Mouse (Mus musculus) lung, embryonic 15.5 days (tissue): ENCODE data around the gene Cdhr4. TPM values are rescaled to one million over a fixed set of nuclear protein-coding genes. Genes with fewer than 3 reads are reported as not detected.
A peak's percentile ranks its signal among the peaks of the same experiment; 100 is the strongest.
"Not testable (repeated sequence)": the region's sequence is repeated elsewhere in the genome, so short reads cannot be mapped to it uniquely, and the experiment has no call there.

ENCODE experiments used
- ATAC-seq: fragments of 200-750 bp; cut with Nextera tagmentation; 2 replicates; pipeline ENCODE4 v1.8.0; 2017; ENCODE audit warnings: moderate number of reproducible peaks, borderline replicate concordance; ENCODE audit not compliant: low FRiP score, low TSS enrichment; ENCODE audit errors: extremely low read depth
- H3K27ac ChIP-seq: fragments of 300-500 bp; sonication (generic); 2 replicates; pipeline ENCODE4 v1.5.1; 2015; ENCODE audit warnings: moderate library complexity, mild to moderate bottlenecking, inconsistent platforms
- H3K27me3 ChIP-seq: fragments of 300-500 bp; sonication (generic); 2 replicates; pipeline ENCODE4 v1.6.1; 2015; ENCODE audit warnings: inconsistent platforms
- H3K36me3 ChIP-seq: fragments of 300-500 bp; sonication (generic); 2 replicates; pipeline ENCODE4 v1.6.1; 2015; ENCODE audit warnings: inconsistent platforms
- H3K4me1 ChIP-seq: fragments of 300-500 bp; sonication (generic); 2 replicates; pipeline ENCODE4 v1.6.1; 2015; ENCODE audit warnings: inconsistent platforms
- H3K4me2 ChIP-seq: fragments of 300-500 bp; sonication (generic); 2 replicates; pipeline ENCODE4 v1.6.1; 2015; ENCODE audit warnings: inconsistent platforms, mild to moderate bottlenecking, moderate library complexity
- H3K4me3 ChIP-seq: fragments of 300-500 bp; sonication (generic); 2 replicates; pipeline ENCODE4 v1.5.1; 2015; ENCODE audit warnings: mild to moderate bottlenecking, inconsistent platforms
- H3K9ac ChIP-seq: fragments of 300-500 bp; sonication (generic); 2 replicates; pipeline ENCODE4 v1.6.1; 2015; ENCODE audit warnings: inconsistent platforms
- H3K9me3 ChIP-seq: fragments of 300-500 bp; sonication (generic); 2 replicates; pipeline ENCODE4 v1.6.1; 2016; ENCODE audit warnings: inconsistent platforms
- WGBS: fragments of 180-500 bp; shearing (Covaris S2); methylation state at CpG from one replicate; pipeline ENCODE4 v1.1.7; 2015; 5-methylcytosine and 5-hydroxymethylcytosine counted together
- polyA plus RNA-seq: library from polyadenylated mRNA; unstranded; fragments of >200 nt; fragmentation: Nextera tagmentation; extraction: Ambion mirVana; gene quantifications from 2 replicates; pipeline ENCODE4 v1.2.1, GENCODE M21; 2015

Cdhr4 gene
- polyA plus RNA-seq, 1 experiment from 2014 or later, result 6.1 TPM

DNA sequence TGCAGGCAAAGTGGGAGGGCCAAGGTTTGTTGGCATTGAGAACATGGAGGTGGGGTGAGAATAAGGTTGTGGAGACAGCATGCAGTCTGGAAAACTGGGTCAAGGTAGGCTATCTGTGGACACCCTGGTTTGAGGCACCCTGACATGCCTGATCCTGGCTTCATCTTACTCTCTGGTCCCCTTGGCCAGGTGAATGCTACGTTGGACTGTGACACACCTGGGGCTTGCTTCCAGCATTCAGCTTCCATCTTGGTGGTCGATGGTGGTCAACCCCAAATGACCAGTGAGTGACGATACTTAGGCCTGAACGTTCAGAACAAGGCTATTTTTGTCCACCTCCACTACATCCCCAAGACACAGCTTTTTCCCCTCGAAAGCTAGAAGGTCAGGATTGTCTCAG is 3.8 kb downstream of the Cdhr4 start, which contains the start of gene Gm20662:
Gene Gm20662, plus strand, starts transcription at position 301 of the 400 bp plus-strand sequence.
- H3K9me3 ChIP-seq, result no peaks in the 10 kb centered on the region
- no peaks in the 10 kb centered on the region for H3K27me3 ChIP-seq
- H3K4me1 ChIP-seq, result no peaks in the 10 kb centered on the region
- no peak within 1 kb of the TSS for H3K27ac ChIP-seq
- no peak within 1 kb of the TSS for H3K9ac ChIP-seq
- no peak within 1 kb of the TSS for H3K4me3 ChIP-seq
- H3K4me2 ChIP-seq, result no peak within 1 kb of the TSS
- WGBS, result 90% methylated on average over 5 of the region's 5 CpGs
- no peaks in the 10 kb centered on the region for H3K36me3 ChIP-seq
- ATAC-seq, result no peak

DNA sequence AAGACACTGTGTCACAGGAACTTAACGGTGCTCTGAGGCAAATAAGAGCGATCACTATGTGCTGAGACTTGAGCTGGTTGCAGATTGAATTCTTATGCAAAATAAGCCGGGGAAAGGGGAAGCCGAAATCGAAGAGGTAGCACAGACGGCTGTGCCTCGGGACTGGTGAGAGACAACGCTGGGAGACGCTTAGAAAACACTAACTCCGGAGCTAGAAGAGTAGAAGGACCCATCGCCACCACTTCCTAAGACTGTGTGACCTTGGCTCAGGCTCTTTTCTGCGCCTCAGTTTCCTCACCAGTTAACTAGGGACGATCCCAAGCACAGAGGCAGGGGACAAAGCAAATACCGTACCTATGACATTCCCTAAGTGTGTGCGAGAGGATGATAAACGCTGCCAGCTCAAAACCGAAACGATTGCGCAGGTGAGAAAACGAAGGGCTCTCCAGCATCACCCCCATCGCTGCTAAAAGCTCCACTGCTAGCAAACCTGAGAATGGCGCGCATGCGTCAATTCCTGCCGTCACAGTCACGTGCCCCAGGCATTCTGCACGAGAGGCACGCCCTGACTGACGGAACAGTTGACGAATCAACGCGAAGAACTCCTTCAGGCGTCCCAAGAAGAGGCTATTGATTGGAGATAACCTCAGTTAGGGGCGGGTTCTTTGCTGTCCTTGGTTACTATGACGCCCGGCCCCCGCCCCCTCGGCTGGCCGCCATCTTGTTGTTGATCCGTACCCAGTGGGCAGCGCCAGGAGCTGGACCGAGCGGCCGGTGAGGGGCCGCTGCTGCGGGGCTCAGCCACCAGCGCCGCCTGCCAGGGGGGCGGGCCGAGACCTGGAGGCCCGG is 9.8 kb downstream of the Cdhr4 start, which contains the start of gene Ip6k1:
Gene Ip6k1, plus strand, starts transcription at position 580 of the 849 bp plus-strand sequence.
- Histone ChIP-seq H3K27me3 (no peaks in the 10 kb centered on the region), H3K27ac (peak within 1 kb of the TSS; percentile 91), H3K9me3 (no peaks in the 10 kb centered on the region), H3K9ac (peak within 1 kb of the TSS; percentile 98), H3K4me3 (peak within 1 kb of the TSS; percentile 94), H3K4me2 (peak within 1 kb of the TSS; percentile 80), H3K4me1 (peaks cover 11% of the 10 kb centered on the region), H3K36me3 (no peaks in the 10 kb centered on the region; the same call in 1 of the 2 replicates)
- under 1% methylated on average over 50 of the region's 51 CpGs for WGBS
- ATAC-seq, result peak; percentile 98

DNA sequence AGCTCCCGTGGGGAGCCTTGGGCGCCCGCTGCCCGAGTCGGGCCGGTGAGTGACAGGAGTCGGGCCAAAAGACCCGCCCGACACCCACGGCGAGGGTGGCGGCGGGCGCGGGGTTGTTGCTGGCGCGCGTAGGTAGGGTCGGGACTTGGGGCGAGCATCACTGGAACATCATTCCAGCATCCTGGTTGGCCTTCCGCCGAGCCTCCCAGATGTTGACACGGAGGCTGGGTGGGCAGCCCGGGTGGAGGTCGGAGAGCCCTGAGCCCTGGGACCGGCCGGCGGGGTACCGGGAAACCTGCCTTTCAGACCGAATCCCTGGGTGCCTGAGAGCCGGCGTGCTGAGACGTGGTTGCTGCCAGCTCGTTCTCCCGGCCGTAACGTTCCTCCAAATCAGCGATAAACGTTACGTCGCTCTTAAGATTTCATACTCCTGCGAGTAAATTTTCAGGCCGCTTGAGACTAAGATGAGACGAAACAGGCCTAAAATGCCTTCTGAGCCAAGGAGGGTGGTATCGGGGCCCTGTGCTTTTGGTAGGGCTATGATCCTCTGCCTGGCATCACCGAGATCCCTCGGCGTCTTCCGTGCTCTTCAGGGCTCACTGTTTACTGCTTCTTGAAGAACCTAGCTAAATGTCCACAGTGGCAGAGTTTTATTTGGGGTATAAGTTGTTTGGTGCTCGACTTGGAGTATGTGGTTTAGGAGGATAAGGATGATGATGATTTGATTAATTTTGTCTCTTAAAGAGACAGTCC is 10.7 kb downstream of the Cdhr4 start:
- peak overlapping the region; percentile 94 for H3K4me3 ChIP-seq
- under 1% methylated on average over 50 of the region's 50 CpGs for WGBS
- H3K9me3 ChIP-seq, result no peaks in the 10 kb centered on the region
- peak overlapping the region; percentile 62 for H3K4me2 ChIP-seq
- H3K9ac ChIP-seq, result peak overlapping the region; percentile 98
- H3K4me1 ChIP-seq, result peaks cover 11% of the 10 kb centered on the region
- H3K27me3 ChIP-seq, result no peaks in the 10 kb centered on the region
- H3K27ac ChIP-seq, result peak overlapping the region; percentile 91
- no peak; the same call in none of the 2 replicates for ATAC-seq
- no peaks in the 10 kb centered on the region; the same call in 1 of the 2 replicates for H3K36me3 ChIP-seq

DNA sequence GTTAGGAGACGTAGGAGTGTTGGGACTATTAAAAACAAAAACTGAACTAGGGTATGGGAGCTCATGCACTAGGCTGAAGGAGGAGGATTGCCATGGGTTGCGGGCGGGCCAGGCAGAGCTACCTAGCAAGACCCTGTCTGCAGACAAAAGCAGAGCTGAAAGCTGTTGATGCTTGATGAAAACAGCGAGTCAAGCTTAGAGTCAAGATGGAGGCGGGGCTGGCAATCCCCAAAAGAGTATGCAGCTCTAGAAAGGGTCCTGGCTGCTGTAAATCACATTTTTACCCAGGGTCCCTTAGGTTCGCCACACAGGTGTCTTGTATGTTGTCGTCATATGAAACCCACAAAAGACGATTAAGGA is 11.2 kb downstream of the Cdhr4 start:
- Histone ChIP-seq H3K27ac (peak overlapping the region; percentile 91; the same call in 1 of the 2 replicates), H3K9ac (peak overlapping the region; percentile 98), H3K27me3 (no peaks in the 10 kb centered on the region), H3K9me3 (no peaks in the 10 kb centered on the region), H3K36me3 (no peaks in the 10 kb centered on the region; the same call in 1 of the 2 replicates), H3K4me2 (peak overlapping the region; percentile 62), H3K4me1 (peaks cover 13% of the 10 kb centered on the region), H3K4me3 (peak overlapping the region; percentile 94)
- WGBS, result 13% methylated on average over 8 of the region's 8 CpGs
- ATAC-seq, result no peak

DNA sequence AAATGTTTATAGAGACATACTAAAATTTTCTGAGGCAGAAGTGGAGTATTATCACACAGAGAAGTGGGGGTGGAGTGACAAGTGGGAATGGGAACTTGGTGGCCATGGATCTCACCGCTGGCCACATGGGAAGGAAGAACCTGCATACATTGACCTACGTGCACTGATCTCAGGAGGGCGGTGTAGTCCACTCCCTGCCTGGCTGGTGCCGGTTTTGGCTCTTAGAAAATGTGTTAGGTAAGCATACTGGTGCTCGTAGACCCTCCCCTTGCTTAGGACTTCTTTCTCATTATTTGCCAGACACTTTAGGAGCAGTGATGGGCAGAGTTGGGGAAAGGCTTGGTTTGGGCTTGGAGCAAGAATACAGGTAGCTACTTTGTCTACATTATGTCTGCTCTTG is 15.7 kb downstream of the Cdhr4 start:
- no peaks in the 10 kb centered on the region for H3K27me3 ChIP-seq
- H3K9me3 ChIP-seq, result no peaks in the 10 kb centered on the region
- H3K9ac ChIP-seq, result no peak overlapping the region
- H3K36me3 ChIP-seq, result peaks cover 7% of the 10 kb centered on the region
- H3K4me2 ChIP-seq, result no peak overlapping the region
- H3K4me3 ChIP-seq, result no peak overlapping the region
- H3K27ac ChIP-seq, result no peak overlapping the region
- no peak for ATAC-seq
- H3K4me1 ChIP-seq, result peaks cover 18% of the 10 kb centered on the region
- WGBS, result 78% methylated on average over 5 of the region's 5 CpGs

DNA sequence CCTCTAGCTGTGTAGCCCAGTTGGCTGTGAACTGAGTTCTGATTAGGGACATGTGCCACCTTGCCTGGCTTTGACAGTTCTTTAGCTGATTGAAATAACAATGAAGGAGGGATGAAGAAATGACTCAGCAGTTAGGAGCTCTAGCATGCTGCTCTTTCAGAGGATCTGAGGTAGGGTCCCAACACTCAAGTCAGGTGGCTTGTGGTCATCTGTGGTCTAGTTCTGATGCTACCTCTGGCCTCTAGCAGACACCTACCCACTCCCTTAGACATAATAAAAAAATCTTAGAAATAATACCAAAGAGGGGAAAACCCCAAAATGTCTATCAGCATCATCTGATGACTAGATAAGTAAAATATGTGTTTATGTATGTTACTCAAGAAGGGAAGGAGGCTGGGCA is 18.1 kb downstream of the Cdhr4 start:
- Histone ChIP-seq H3K4me1 (0 out of 2 replicates have a peak, but pooled peaks cover 7% of the 10 kb centered on the region), H3K36me3 (peaks cover 10% of the 10 kb centered on the region; the same call in 1 of the 2 replicates), H3K9me3 (no peaks in the 10 kb centered on the region)

DNA sequence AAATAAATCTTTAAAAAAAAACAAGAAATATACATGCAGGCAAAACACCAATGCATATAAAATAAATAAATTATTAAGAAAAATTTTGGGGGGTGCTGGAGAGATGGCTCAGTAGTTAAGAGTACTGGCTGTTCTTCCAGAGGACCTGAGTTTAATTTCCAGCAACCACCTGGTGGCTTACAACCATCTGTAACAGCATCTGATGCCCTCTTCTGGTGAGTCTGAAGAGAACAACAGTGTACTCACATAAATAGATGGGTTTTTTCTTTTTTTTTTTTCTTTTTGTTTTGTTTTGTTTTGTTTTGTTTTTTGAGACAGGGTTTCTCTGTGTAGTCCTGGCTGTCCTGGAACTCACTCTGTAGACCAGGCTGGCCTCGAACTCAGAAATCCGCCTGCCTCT is 21.3 kb downstream of the Cdhr4 start:
- H3K9ac ChIP-seq, H3K4me2 ChIP-seq, H3K4me3 ChIP-seq, H3K27ac ChIP-seq, H3K4me1 ChIP-seq, H3K27me3 ChIP-seq, H3K9me3 ChIP-seq, ATAC-seq: not testable (repeated sequence)
- 98% methylated on average over 2 of the region's 2 CpGs for WGBS
- peaks cover 12% of the 10 kb centered on the region for H3K36me3 ChIP-seq

More for the DNA sequence above, 18.1 kb downstream of the Cdhr4 start:
- H3K27me3 ChIP-seq, result no peaks in the 10 kb centered on the region
- no peak for ATAC-seq
- H3K4me2 ChIP-seq, result no peak overlapping the region
- H3K4me3 ChIP-seq, result no peak overlapping the region
- H3K27ac ChIP-seq, result no peak overlapping the region
- H3K9ac ChIP-seq, result no peak overlapping the region

DNA sequence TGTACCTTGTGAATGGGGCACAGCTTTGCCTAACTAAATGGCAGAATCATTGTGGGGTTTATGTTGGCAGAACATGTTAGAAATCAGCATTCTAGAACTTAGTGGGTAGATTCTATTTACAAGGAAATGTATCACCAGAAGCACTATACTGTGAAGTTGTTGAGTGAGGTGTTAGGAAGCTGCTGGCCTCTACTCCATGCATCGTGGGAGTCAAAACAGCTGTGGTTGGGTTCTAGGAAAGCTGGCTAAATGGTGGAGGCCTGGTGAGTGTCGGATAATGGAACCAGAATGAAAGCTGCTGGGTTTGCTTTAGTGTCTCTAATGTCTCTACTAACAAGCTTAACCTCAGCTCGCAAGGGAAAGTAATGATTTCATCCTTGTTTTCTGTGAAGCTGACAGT is 24.8 kb downstream of the Cdhr4 start:
- Histone ChIP-seq H3K9me3 (no peaks in the 10 kb centered on the region), H3K27me3 (no peaks in the 10 kb centered on the region), H3K4me3 (no peak overlapping the region), H3K4me2 (no peak overlapping the region), H3K4me1 (0 out of 2 replicates have a peak, but pooled peaks cover 3% of the 10 kb centered on the region), H3K27ac (no peak overlapping the region), H3K36me3 (peaks cover 12% of the 10 kb centered on the region), H3K9ac (no peak overlapping the region)
- no peak for ATAC-seq
- 83% methylated on average over 3 of the region's 3 CpGs for WGBS

DNA sequence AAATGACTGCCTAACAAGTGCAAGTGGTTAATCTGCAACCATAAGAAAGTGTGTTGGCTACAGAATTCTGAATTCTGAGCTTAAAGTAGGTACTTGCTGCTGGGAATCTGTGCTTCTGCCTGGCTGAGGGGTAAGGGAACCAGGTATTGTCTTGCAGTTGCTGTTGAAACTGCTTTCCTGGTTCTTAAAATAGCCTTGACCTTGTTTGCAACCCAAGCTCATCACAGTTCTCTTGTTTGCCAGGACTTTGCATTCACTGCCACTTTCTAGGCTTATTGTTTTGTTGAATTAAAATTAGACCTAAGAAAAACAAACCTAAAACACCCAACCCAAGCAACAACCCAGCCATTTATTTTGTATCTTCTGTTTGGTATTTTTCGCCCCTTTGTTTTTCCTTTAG is 28.4 kb downstream of the Cdhr4 start:
- peaks cover 21% of the 10 kb centered on the region for H3K36me3 ChIP-seq
- no peak overlapping the region for H3K27ac ChIP-seq
- H3K9me3 ChIP-seq, result no peaks in the 10 kb centered on the region
- H3K4me2 ChIP-seq, result no peak overlapping the region
- H3K27me3 ChIP-seq, result no peaks in the 10 kb centered on the region
- 89% methylated on average over 1 of the region's 1 CpGs for WGBS
- 0 out of 2 replicates have a peak, but pooled peaks cover 3% of the 10 kb centered on the region for H3K4me1 ChIP-seq
- no peak for ATAC-seq
- no peak overlapping the region for H3K9ac ChIP-seq
- no peak overlapping the region for H3K4me3 ChIP-seq

DNA sequence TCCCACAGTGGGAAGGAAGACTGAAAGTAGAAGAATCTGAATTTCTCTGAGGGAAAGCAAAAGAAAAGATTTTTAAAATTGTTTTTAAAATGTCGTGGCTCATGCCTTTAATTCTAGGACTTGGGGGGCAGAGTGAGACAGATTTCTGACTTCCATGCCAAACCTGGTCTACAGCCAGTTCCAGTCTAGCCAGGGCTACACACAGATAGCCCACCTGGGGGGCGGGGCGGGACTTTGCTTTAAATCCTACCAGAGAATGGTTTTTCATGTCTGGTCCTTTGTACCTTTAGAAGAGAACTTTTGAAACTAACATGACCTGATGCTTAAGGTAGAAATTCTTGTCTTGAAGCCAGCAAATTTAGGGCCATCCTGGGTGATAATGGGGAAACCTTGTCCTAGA is 30.9 kb downstream of the Cdhr4 start:
- no peak for ATAC-seq
- WGBS, result 89% methylated on average over 3 of the region's 3 CpGs
- no peaks in the 10 kb centered on the region for H3K9me3 ChIP-seq
- no peak overlapping the region for H3K9ac ChIP-seq
- H3K4me1 ChIP-seq, result 0 out of 2 replicates have a peak, but pooled peaks cover 3% of the 10 kb centered on the region
- H3K27ac ChIP-seq, result no peak overlapping the region
- peaks cover 39% of the 10 kb centered on the region for H3K36me3 ChIP-seq
- no peak overlapping the region for H3K4me2 ChIP-seq
- no peak overlapping the region for H3K4me3 ChIP-seq
- H3K27me3 ChIP-seq, result no peaks in the 10 kb centered on the region

DNA sequence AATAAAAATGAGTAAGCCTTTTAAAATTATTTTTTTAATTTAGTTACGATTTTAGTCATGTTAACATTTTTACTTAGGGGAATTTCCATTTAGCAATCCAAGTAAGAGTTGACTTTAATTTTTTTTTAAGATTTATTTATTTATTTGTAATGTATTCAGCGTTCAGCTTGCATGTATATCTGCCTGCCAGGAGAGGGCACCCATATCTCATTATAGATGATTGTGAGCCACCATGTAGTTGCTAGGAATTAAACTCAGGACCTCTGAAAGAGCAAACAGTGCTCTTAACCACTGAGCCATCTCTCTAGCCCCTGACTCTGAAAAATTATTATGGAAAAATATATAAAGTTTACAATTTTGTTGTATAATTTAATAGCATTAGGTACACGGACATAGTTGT is 34.3 kb downstream of the Cdhr4 start:
- peaks cover 47% of the 10 kb centered on the region for H3K36me3 ChIP-seq
- no peak overlapping the region for H3K4me3 ChIP-seq
- no peak overlapping the region for H3K9ac ChIP-seq
- H3K4me1 ChIP-seq, result no peaks in the 10 kb centered on the region
- WGBS, result 86% methylated on average over 3 of the region's 3 CpGs
- no peak overlapping the region for H3K27ac ChIP-seq
- no peak for ATAC-seq
- H3K9me3 ChIP-seq, result no peaks in the 10 kb centered on the region
- H3K4me2 ChIP-seq, result no peak overlapping the region
- no peaks in the 10 kb centered on the region for H3K27me3 ChIP-seq

DNA sequence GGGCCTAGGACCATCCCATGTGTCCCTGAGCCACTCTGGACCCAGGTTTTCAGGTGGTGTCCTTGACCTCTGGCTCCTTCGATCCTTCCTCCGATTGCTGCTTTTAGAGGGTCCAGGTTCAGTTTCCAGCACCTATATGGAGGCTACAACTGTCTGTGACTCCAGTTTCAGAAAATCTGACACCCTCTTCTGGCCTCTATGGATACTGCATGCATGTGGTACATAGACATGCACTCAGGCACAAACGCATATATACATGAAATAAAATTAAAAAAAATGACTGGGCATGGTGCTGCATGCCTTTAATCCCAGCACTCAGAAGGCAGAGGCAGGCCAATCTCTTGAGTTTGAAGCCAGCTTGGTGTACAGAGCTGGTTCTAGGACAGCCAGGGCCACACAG is 35.6 kb downstream of the Cdhr4 start:
- H3K9me3 ChIP-seq, result no peaks in the 10 kb centered on the region
- H3K27me3 ChIP-seq, result no peaks in the 10 kb centered on the region
- H3K4me3 ChIP-seq, result no peak overlapping the region
- no peak overlapping the region for H3K4me2 ChIP-seq
- no peak for ATAC-seq
- H3K36me3 ChIP-seq, result peaks cover 55% of the 10 kb centered on the region
- no peak overlapping the region for H3K9ac ChIP-seq
- no peak overlapping the region for H3K27ac ChIP-seq
- no peaks in the 10 kb centered on the region for H3K4me1 ChIP-seq
- 97% methylated on average over 3 of the region's 3 CpGs for WGBS
